Mouse (Mus musculus): ENCODE results near the gene Fgf22. TPM values are rescaled to one million over a fixed set of nuclear protein-coding genes. Genes with fewer than 3 reads are reported as not detected.

The Fgf22 gene
- polyA plus RNA-seq, 1 experiment from 2014 or later: 0.38 TPM

DNA sequence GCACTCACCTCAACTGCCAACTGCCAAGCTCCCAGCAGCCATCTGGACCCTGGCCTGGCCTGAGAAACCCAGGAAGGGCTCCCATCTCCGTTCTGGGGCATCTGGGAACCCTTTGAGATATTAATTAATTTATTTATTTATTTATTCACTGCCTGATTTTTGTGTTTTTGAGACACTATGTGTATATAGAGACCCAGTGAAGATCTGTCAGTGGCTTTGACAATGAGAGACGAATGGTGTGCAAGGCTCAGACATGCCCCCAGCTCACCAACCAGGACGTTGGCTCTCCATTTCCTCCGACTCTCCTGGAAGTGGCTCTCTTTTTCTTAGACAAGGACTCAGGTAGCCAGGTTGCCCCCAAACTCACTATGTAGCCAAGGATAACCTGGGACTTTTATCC lies 36.0 kb downstream of the Fgf22 start, which contains the start of gene Prss57:
Prss57 (minus strand) TSS at position 101 of the 400 bp plus-strand sequence.
- Histone ChIP-seq H3K9me3 (replicated peaks; ENCODE audit: control insufficient read depth, low read length) (no peaks in the 10 kb centered on the region), H3K27ac (replicated peaks; ENCODE audit: low read depth, low read length) (no peak within 1 kb of the TSS), H3K4me1 (ENCODE audit: control insufficient read depth, insufficient read depth, low read length) (peaks cover 2% of the 10 kb centered on the region), H3K27me3 (ENCODE audit: control insufficient read depth, insufficient read depth, low read length) (no peaks in the 10 kb centered on the region; the same call in 1 of the 2 replicates), H3K4me2 (ENCODE audit: low read depth, low read length) (no peak within 1 kb of the TSS), H3K36me3 (replicated peaks; ENCODE audit: control insufficient read depth, insufficient read depth, low read depth, low read length) (no peaks in the 10 kb centered on the region), H3K4me3 (ENCODE audit: low read depth, low read length) (no peak within 1 kb of the TSS), H3K9ac (replicated peaks; ENCODE audit: low read length) (no peak within 1 kb of the TSS)
- ATAC-seq (replicated peaks; ENCODE audit: insufficient number of reproducible peaks, low FRiP score, low TSS enrichment, low read depth) (no peak), DNase-seq (ENCODE audit: low spot score) (no peak)
- WGBS: 86% methylated on average over 4 of the region's 4 CpGs

DNA sequence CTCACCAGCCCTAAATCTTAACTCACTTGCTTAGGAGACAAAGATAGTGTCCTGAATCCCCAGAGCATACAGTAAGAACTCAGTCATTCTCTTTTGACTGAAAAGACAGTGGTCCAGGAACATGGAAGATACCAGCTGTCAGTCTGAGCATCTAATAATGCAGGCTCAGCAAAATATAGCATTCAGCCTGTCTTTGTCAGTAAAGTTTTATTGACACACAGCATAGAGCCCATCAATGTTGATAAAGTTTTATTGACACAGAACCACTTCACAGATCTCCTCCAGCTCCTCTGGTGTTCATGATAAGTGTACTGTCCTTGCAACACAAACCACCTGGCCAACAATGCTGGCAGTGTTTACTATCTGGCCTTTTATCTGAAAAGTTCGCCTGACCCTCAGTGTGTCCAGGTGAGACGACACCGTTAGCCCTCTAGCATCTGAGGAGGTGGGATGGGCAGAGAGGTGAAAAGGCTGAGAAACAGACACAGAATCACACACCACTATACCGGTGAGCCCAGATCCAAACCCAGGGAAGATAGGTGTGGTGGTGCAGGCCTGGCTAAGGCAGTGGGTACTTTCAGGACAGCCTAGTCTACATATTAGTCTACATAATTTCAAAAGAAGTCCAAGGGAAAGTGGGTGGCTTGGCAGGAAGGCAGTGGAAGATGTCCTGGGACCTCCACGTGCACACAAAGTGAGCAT lies 37.6 kb downstream of the Fgf22 start:
- DNase-seq (ENCODE audit: low spot score): no peak
- Histone ChIP-seq H3K36me3 (replicated peaks; ENCODE audit: control insufficient read depth, insufficient read depth, low read depth, low read length) (no peaks in the 10 kb centered on the region), H3K27ac (replicated peaks; ENCODE audit: low read depth, low read length) (no peak overlapping the region), H3K27me3 (ENCODE audit: control insufficient read depth, insufficient read depth, low read length) (no peaks in the 10 kb centered on the region), H3K4me2 (ENCODE audit: low read depth, low read length) (no peak overlapping the region), H3K9ac (replicated peaks; ENCODE audit: low read length) (no peak overlapping the region), H3K9me3 (replicated peaks; ENCODE audit: control insufficient read depth, low read length) (no peaks in the 10 kb centered on the region), H3K4me3 (ENCODE audit: low read depth, low read length) (0 out of 2 replicates have a peak overlapping the region, but pooled peaks have one; percentile 1), H3K4me1 (ENCODE audit: control insufficient read depth, insufficient read depth, low read length) (peaks cover 6% of the 10 kb centered on the region)
- ATAC-seq (replicated peaks; ENCODE audit: insufficient number of reproducible peaks, low FRiP score, low TSS enrichment, low read depth): no peak
- 80% methylated on average over 5 of the region's 5 CpGs for WGBS

DNA sequence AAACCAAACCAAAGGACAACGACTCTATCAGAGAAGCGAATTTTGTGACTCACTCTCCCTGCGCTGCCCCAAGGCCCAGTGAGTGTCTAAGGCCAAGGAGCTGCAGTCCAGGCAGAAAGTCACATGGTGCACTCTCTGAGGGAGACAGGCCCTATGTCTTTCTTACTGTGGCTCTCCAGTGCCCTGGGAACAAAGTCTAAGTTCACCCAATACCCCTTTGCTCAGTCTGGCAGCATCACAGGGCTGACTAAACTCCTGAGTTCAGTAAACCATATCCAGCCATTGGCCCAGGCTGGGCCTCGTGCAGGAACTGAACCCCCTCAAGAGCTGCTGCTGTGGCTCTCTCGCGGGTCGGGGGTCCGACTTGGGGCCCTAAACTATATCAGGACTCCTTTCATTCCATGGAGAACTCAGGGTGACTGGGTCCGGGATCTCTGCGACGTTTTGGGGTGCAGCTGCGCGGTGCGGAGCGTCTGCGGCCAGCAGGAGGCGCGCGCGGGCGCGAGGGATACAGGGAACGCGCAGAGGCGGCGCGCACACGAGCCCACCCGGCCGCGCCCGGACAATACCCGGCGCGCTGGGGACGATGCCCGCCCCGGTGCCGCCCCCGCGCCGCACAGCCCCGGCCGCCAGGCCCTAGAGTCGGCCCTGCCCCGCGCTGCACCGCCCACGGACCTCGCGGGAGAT lies 38.3 kb downstream of the Fgf22 start, which contains the start of gene Palm:
Palm (plus strand) TSS at position 522 of the 687 bp plus-strand sequence.
- DNase-seq (ENCODE audit: low spot score) (peak; percentile 88), ATAC-seq (replicated peaks; ENCODE audit: insufficient number of reproducible peaks, low FRiP score, low TSS enrichment, low read depth) (peak; percentile 53)
- H3K27ac ChIP-seq (replicated peaks; ENCODE audit: low read depth, low read length): peak within 1 kb of the TSS; percentile 75
- no peaks in the 10 kb centered on the region for H3K27me3 ChIP-seq (ENCODE audit: control insufficient read depth, insufficient read depth, low read length)
- H3K4me3 ChIP-seq (ENCODE audit: low read depth, low read length): peak within 1 kb of the TSS; percentile 87
- no peaks in the 10 kb centered on the region for H3K9me3 ChIP-seq (replicated peaks; ENCODE audit: control insufficient read depth, low read length)
- WGBS: 5% methylated on average over 50 of the region's 51 CpGs
- H3K36me3 ChIP-seq (replicated peaks; ENCODE audit: control insufficient read depth, insufficient read depth, low read depth, low read length): no peaks in the 10 kb centered on the region
- peaks cover 6% of the 10 kb centered on the region for H3K4me1 ChIP-seq (ENCODE audit: control insufficient read depth, insufficient read depth, low read length)
- peak within 1 kb of the TSS; percentile 90 for H3K4me2 ChIP-seq (ENCODE audit: low read depth, low read length)
- H3K9ac ChIP-seq (replicated peaks; ENCODE audit: low read length): peak within 1 kb of the TSS; percentile 95

DNA sequence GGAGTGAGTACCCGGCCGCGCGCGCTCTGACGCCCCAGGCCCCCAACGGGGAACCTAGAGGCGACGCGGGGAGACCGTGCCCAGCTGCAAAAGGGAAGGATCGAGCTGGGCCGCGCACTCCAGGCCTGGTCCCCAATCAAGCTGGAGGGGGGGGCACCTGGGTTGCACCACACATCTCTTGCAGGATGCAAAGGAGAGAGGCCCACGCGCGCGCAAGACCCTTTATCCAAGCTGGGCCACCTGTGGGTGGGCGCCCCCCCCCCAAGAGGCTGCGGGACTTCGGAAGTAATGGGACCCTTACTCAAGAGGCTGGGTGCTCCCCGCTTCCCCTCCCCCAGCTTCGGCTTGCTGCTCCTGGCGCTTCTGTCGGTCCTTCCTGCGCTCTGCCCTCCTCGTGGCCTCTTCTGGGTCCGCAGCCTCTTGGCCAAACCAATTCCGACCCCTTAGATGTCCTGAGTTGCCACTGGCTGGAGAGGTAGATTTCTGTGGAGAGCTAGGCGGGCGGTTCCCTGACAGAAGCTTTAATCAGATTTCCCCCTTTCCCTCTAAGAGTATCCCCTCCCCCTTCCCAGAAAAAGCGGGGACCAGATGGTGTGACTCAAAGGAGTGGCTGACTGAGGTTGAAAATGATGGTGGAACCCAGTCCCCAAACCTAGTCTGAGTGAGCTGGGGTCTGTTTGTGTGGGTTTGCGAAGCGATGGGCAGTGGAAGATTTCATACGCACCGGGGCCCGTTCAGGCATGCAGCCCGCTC lies 39.0 kb downstream of the Fgf22 start:
- Histone ChIP-seq H3K4me2 (ENCODE audit: low read depth, low read length) (peak overlapping the region; percentile 90), H3K4me1 (ENCODE audit: control insufficient read depth, insufficient read depth, low read length) (peaks cover 6% of the 10 kb centered on the region), H3K4me3 (ENCODE audit: low read depth, low read length) (peak overlapping the region; percentile 87), H3K36me3 (replicated peaks; ENCODE audit: control insufficient read depth, insufficient read depth, low read depth, low read length) (no peaks in the 10 kb centered on the region), H3K9me3 (replicated peaks; ENCODE audit: control insufficient read depth, low read length) (no peaks in the 10 kb centered on the region), H3K9ac (replicated peaks; ENCODE audit: low read length) (peak overlapping the region; percentile 95), H3K27ac (replicated peaks; ENCODE audit: low read depth, low read length) (peak overlapping the region; percentile 75), H3K27me3 (ENCODE audit: control insufficient read depth, insufficient read depth, low read length) (no peaks in the 10 kb centered on the region)
- DNase-seq (ENCODE audit: low spot score) (peak; percentile 65), ATAC-seq (replicated peaks; ENCODE audit: insufficient number of reproducible peaks, low FRiP score, low TSS enrichment, low read depth) (peak; percentile 24)
- 1% methylated on average over 35 of the region's 38 CpGs for WGBS

DNA sequence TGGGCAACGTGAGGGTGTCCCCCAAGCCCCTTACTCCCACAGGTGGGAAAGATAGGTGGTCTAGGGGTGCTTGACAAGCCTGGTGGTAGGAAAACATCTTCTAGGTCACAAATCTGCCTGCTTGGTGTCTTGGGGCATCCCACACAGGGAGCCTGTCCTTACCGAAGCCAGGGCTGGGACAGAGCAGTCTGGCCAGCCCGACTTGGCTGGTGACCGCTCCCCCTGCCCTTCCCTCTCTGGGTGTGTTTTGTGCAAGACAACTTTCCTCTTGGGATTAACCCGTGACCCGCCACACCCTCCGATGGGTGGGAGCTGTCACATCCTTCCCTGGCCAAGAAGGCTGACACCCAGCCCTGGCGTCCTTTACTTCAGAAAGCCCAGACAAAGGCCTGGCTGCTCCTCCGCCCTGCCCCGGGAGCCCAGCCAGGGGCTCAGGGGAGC lies 39.6 kb downstream of the Fgf22 start:
- H3K27me3 ChIP-seq (ENCODE audit: control insufficient read depth, insufficient read depth, low read length): no peaks in the 10 kb centered on the region
- H3K36me3 ChIP-seq (replicated peaks; ENCODE audit: control insufficient read depth, insufficient read depth, low read depth, low read length): no peaks in the 10 kb centered on the region
- peak; percentile 41 for ATAC-seq (replicated peaks; ENCODE audit: insufficient number of reproducible peaks, low FRiP score, low TSS enrichment, low read depth)
- peak overlapping the region; percentile 90 for H3K4me2 ChIP-seq (ENCODE audit: low read depth, low read length)
- H3K9ac ChIP-seq (replicated peaks; ENCODE audit: low read length): peak overlapping the region; percentile 95
- 13% methylated on average over 10 of the region's 10 CpGs for WGBS
- no peak for DNase-seq (ENCODE audit: low spot score)
- peak overlapping the region; percentile 87 for H3K4me3 ChIP-seq (ENCODE audit: low read depth, low read length)
- peak overlapping the region; percentile 75 for H3K27ac ChIP-seq (replicated peaks; ENCODE audit: low read depth, low read length)
- peaks cover 6% of the 10 kb centered on the region for H3K4me1 ChIP-seq (ENCODE audit: control insufficient read depth, insufficient read depth, low read length)
- no peaks in the 10 kb centered on the region for H3K9me3 ChIP-seq (replicated peaks; ENCODE audit: control insufficient read depth, low read length)

DNA sequence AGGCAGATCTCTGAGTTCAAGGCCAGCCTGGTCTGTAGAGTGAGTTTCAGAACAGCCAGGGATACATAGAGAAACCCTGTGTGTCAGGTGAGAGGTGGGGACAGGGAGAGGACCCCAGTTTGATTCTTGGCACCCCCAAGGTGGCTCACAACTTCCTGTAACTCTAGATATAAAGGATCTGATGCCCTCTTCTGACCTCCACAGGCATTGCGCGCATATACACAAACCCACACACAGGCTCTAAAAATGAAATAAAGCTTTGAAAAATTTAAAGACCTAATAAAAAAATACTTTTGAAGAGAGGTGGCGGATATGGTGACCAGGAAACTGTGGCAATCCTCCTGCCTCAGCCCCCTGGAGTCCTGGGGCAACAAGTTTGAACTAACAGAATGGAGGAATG lies 41.0 kb downstream of the Fgf22 start:
- H3K9me3 ChIP-seq (replicated peaks; ENCODE audit: control insufficient read depth, low read length): no peaks in the 10 kb centered on the region
- WGBS: 96% methylated on average over 3 of the region's 3 CpGs
- H3K4me3 ChIP-seq (ENCODE audit: low read depth, low read length): no peak overlapping the region
- no peaks in the 10 kb centered on the region for H3K36me3 ChIP-seq (replicated peaks; ENCODE audit: control insufficient read depth, insufficient read depth, low read depth, low read length)
- peaks cover 6% of the 10 kb centered on the region for H3K4me1 ChIP-seq (ENCODE audit: control insufficient read depth, insufficient read depth, low read length)
- H3K9ac ChIP-seq (replicated peaks; ENCODE audit: low read length): no peak overlapping the region
- H3K27ac ChIP-seq (replicated peaks; ENCODE audit: low read depth, low read length): no peak overlapping the region
- ATAC-seq (replicated peaks; ENCODE audit: insufficient number of reproducible peaks, low FRiP score, low TSS enrichment, low read depth) (no peak), DNase-seq (ENCODE audit: low spot score) (no peak)
- H3K4me2 ChIP-seq (ENCODE audit: low read depth, low read length): no peak overlapping the region
- H3K27me3 ChIP-seq (ENCODE audit: control insufficient read depth, insufficient read depth, low read length): no peaks in the 10 kb centered on the region

DNA sequence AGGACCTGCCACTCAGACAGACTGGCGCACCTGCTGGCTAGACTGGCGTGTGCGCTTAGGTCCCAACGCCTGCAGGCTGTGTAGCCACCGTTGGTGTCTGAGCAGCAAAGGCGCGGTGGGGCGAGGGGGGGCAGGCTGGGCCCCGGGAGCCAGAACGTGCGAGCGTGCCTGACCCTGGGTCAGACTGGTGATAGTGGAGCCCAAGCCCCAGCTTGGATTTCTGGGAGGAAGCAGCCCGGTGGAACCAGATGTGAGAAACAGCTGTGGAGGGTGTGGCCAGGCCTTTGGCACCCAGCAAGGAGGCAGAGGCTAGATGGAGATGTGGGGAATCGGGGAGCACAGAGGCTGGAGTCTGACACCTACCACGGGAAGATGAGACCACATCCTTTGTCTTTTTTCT lies 42.5 kb downstream of the Fgf22 start:
- no peak overlapping the region for H3K4me3 ChIP-seq (ENCODE audit: low read depth, low read length)
- peaks cover 12% of the 10 kb centered on the region for H3K4me1 ChIP-seq (ENCODE audit: control insufficient read depth, insufficient read depth, low read length)
- no peak for ATAC-seq (replicated peaks; ENCODE audit: insufficient number of reproducible peaks, low FRiP score, low TSS enrichment, low read depth)
- H3K4me2 ChIP-seq (ENCODE audit: low read depth, low read length): peak overlapping the region; percentile 13; the same call in 1 of the 2 replicates
- DNase-seq (ENCODE audit: low spot score): no peak
- no peaks in the 10 kb centered on the region for H3K9me3 ChIP-seq (replicated peaks; ENCODE audit: control insufficient read depth, low read length)
- no peak overlapping the region for H3K27ac ChIP-seq (replicated peaks; ENCODE audit: low read depth, low read length)
- no peak overlapping the region for H3K9ac ChIP-seq (replicated peaks; ENCODE audit: low read length)
- H3K36me3 ChIP-seq (replicated peaks; ENCODE audit: control insufficient read depth, insufficient read depth, low read depth, low read length): no peaks in the 10 kb centered on the region
- H3K27me3 ChIP-seq (ENCODE audit: control insufficient read depth, insufficient read depth, low read length): no peaks in the 10 kb centered on the region
- WGBS: 45% methylated on average over 15 of the region's 15 CpGs

All from embryonic facial prominence, embryonic 11.5 days (tissue).